Mouse (Mus musculus): ENCODE data around the gene Cblc.

DNA sequence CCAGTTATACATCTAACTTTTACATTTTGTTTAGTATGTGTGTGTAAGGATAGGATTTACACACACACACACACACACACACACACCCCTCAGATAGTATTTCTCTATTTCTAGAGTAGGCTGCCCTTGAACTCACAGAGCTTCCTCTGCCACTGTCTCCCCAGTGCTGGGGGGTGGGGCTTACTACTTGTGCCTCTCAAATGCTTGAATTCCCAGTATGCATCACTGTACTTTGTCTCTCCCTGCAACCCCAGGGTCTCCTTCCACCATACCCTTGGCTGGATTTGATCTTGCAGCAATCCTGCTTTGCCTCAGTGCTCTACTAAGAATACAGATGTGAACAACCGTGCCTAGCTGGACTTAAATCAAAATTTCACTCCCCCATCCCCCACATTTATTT lies 42.5 kb downstream of the Cblc start:
- TF ChIP-seq CTCF (IDR thresholded peaks at IDR 0.05; ENCODE audit: borderline replicate concordance, insufficient read depth, low read length), result no peak
- no peak for TF ChIP-seq POLR2A (IDR thresholded peaks at IDR 0.05; ENCODE audit: low read depth, low read length)

Data from embryonic fibroblast, embryonic 13.5 days (primary cell).